8 mouse cellular contexts compared by ENCODE assay signal in the genomic region with DNA sequence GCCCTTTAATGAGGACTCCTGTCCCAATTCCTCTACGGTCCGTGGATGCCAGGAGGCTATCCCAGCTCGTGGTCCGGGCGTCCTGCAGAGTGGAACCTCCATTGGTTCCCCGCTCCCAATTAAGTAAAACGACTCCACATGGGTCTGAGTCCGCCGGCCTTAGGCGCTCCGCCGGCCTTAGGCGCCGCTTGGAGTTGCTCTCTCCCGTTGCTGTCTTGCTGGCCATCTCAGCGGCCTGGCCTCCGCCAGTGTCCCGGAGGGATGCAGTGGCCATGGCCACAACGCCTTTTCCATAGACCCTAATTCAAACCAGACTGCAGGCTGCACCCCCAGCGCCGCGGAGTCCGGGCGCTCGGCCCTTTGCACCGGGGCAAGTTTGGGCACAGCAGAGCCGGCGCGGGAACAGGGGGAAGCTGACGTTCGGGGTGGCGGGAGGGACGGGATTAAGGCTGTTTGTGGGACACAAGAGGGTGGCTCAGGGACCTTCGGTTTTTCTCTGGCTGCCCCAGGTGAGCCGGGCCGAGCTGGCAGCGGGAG. TPM values are rescaled to one million over a fixed set of nuclear protein-coding genes. Genes with fewer than 3 reads are reported as not detected.
DNase-seq lines count a peak whose midpoint lies in the region; ATAC-seq and TF ChIP-seq lines count a peak whose summit lies in the region.

No protein-coding gene starts in this region.

- no peaks in the 10 kb centered on the region for H3K9me3 ChIP-seq in limb, embryonic 14.5 days (ENCODE audit: control insufficient read depth, low read length)
- no peaks in the 10 kb centered on the region for H3K9me3 ChIP-seq in neural tube, embryonic 12.5 days

- peaks cover 36% of the 10 kb centered on the region for H3K4me1 ChIP-seq in limb, embryonic 14.5 days (ENCODE audit: control insufficient read depth, insufficient read depth, low read length)
- H3K4me1 ChIP-seq in neural tube, embryonic 12.5 days = peaks cover 14% of the 10 kb centered on the region

- peak; percentile 17 for DNase-seq in CD4-positive, CD25-positive, alpha-beta regulatory T cell, adult 2 months (ENCODE audit: low read depth, low spot score)
- peak; percentile 74 for DNase-seq in retina, embryonic 14.5 days (ENCODE audit: low spot score)
- no peak for DNase-seq in retina, postnatal 1 day
- no peak for DNase-seq in limb, embryonic 14.5 days (ENCODE audit: low spot score)
- DNase-seq in left cerebral cortex, adult 8-10 months (ENCODE audit: low spot score in 2 of 2) = no peak

- peak overlapping the region; percentile 66 for H3K4me3 ChIP-seq in limb, embryonic 14.5 days (replicated peaks; ENCODE audit: low read length)
- peak overlapping the region; percentile 81 for H3K4me3 ChIP-seq in neural tube, embryonic 12.5 days

- H3K36me3 ChIP-seq in limb, embryonic 14.5 days (ENCODE audit: control insufficient read depth, insufficient read depth, low read length) = no peaks in the 10 kb centered on the region
- H3K36me3 ChIP-seq in neural tube, embryonic 12.5 days = no peaks in the 10 kb centered on the region

- TF ChIP-seq POLR2A in limb, embryonic 14.5 days (IDR thresholded peaks at IDR 0.05; ENCODE audit: borderline replicate concordance, extremely low read depth, insufficient read depth, insufficient read length) = no peak

- no peaks in the 10 kb centered on the region for H3K27me3 ChIP-seq in limb, embryonic 14.5 days (ENCODE audit: control insufficient read depth, insufficient read depth, low read length)
- no peaks in the 10 kb centered on the region for H3K27me3 ChIP-seq in neural tube, embryonic 12.5 days (replicated peaks)

- H3K9ac ChIP-seq in limb, embryonic 14.5 days (ENCODE audit: low read depth, low read length, severe bottlenecking) = peak overlapping the region; percentile 94
- peak overlapping the region; percentile 83 for H3K9ac ChIP-seq in neural tube, embryonic 12.5 days

- peak overlapping the region; percentile 92 for H3K27ac ChIP-seq in limb, embryonic 14.5 days (replicated peaks; ENCODE audit: low read depth, low read length)
- 0 out of 2 replicates have a peak overlapping the region, but pooled peaks have one; percentile 76 for H3K27ac ChIP-seq in neural tube, embryonic 12.5 days

- under 1% methylated on average over 36 of the region's 37 CpGs for WGBS in limb, embryonic 14.5 days
- under 1% methylated on average over 37 of the region's 37 CpGs for WGBS in neural tube, embryonic 12.5 days

- H3K4me2 ChIP-seq in limb, embryonic 14.5 days (replicated peaks; ENCODE audit: low read depth, low read length, severe bottlenecking) = peak overlapping the region; percentile 89
- peak overlapping the region; percentile 96 for H3K4me2 ChIP-seq in neural tube, embryonic 12.5 days (replicated peaks)

- ATAC-seq in CD4-positive, CD25-positive, alpha-beta regulatory T cell, adult 4 months = no peak
- ATAC-seq in granulocyte monocyte progenitor cell, adult 5-6 weeks (replicated peaks; ENCODE audit: poor library complexity, severe bottlenecking) = peak; percentile 23
- no peak; the same call in 1 of the 2 replicates for ATAC-seq in limb, embryonic 14.5 days (ENCODE audit: low FRiP score, low read depth)
- no peak for ATAC-seq in neural tube, embryonic 12.5 days (ENCODE audit: low FRiP score, low read depth)

RNA-seq across cellular contexts. Expression of a gene that starts 0.8 kb away (rescaled TPM):
- polyA plus RNA-seq in CD4-positive, CD25-positive, alpha-beta regulatory T cell, adult 4 months (2017; shearing (Covaris generic)) = under 1 TPM; 0.42 to 0.46 TPM
- total RNA-seq in granulocyte monocyte progenitor cell, adult 5-6 weeks (2014; fragmentation: Nextera tagmentation) = 0.36 and 0.45 TPM in 2 replicates
- 0.69 and 1.2 TPM in 2 replicates for total RNA-seq in granulocyte monocyte progenitor cell, adult 5-6 weeks (2017)
- 268 and 329 TPM in 2 replicates for polyA plus RNA-seq in limb, embryonic 14.5 days (2012; rRNA removed)
- polyA plus RNA-seq in limb, embryonic 14.5 days (2014; fragmentation: Nextera tagmentation; extraction: Ambion mirVana) = 238 and 240 TPM in 2 replicates
- 43.5 and 48.2 TPM in 2 replicates for polyA plus RNA-seq in neural tube, embryonic 12.5 days (2016; fragmentation: Nextera tagmentation; extraction: Ambion mirVana)
- 1 to 10 TPM in 3 of 4 experiments, under 1 TPM in 1; 0.87 to 1.7 (median 1.4) TPM for total RNA-seq in left cerebral cortex, adult 8-10 months (2022)

Comparison
In these comparisons a context has a peak if more than half of its experiments do, and no peak if none do; other contexts are left out.
1. DNase-seq: peak in CD4-positive, CD25-positive, alpha-beta regulatory T cell, adult 2 months (single experiment) and retina, embryonic 14.5 days (single experiment); none in retina, postnatal 1 day (single experiment), limb, embryonic 14.5 days (single experiment) and left cerebral cortex, adult 8-10 months (0 of 2).
2. RNA of a gene that starts 0.8 kb away (polyA plus RNA-seq): 238 to 329 TPM in limb, embryonic 14.5 days and 43.5 to 48.2 TPM in neural tube, embryonic 12.5 days; 0.42 to 0.46 TPM in CD4-positive, CD25-positive, alpha-beta regulatory T cell, adult 4 months; every median in the first group is over 10 times any median in the second.